11 mouse cellular contexts compared by ENCODE assay signal in genomic region chr11:101894204-101894603, GRCm38 (mm10). TPM values are rescaled to one million over a fixed set of nuclear protein-coding genes. Genes with fewer than 3 reads are reported as not detected.
DNase-seq lines count a peak whose midpoint lies in the region; ATAC-seq and TF ChIP-seq lines count a peak whose summit lies in the region.
"Had no signal": no experiment of that assay in that cellular context is flagged by ENCODE, and none has a peak within 500 bp of the region (broad histone marks: within the 10 kb centered on the region; RNA-seq: fewer than 3 reads in every experiment).

Meox1 (minus strand) TSS chr11:101894374.

- H3K4me2 ChIP-seq in liver, embryonic 11.5 days = peak within 1 kb of the TSS; percentile 34; the same call in 1 of the 2 replicates
- no peak within 1 kb of the TSS for H3K4me2 ChIP-seq in liver, embryonic 12.5 days
- H3K4me2 ChIP-seq in embryonic facial prominence, embryonic 11.5 days (ENCODE audit: low read depth, low read length) = no peak within 1 kb of the TSS
- peak within 1 kb of the TSS; percentile 55 for H3K4me2 ChIP-seq in heart, postnatal 0 days (ENCODE audit: low read depth, low read length)
- peak within 1 kb of the TSS; percentile 25 for H3K4me2 ChIP-seq in neural tube, embryonic 11.5 days (ENCODE audit: low read depth)

- no peak within 1 kb of the TSS for H3K27ac ChIP-seq in liver, embryonic 11.5 days (ENCODE audit: low read depth, low read length)
- H3K27ac ChIP-seq in liver, embryonic 12.5 days = no peak within 1 kb of the TSS
- H3K27ac ChIP-seq in embryonic facial prominence, embryonic 11.5 days (replicated peaks; ENCODE audit: low read depth, low read length) = no peak within 1 kb of the TSS
- H3K27ac ChIP-seq in heart, postnatal 0 days (ENCODE audit: low read depth) = peak within 1 kb of the TSS; percentile 74
- no peak within 1 kb of the TSS for H3K27ac ChIP-seq in neural tube, embryonic 11.5 days (ENCODE audit: low read depth, low read length)

- H3K4me3 ChIP-seq in liver, embryonic 11.5 days (ENCODE audit: low read depth, low read length) = no peak within 1 kb of the TSS
- H3K4me3 ChIP-seq in liver, embryonic 12.5 days = no peak within 1 kb of the TSS
- no peak within 1 kb of the TSS for H3K4me3 ChIP-seq in embryonic facial prominence, embryonic 11.5 days (ENCODE audit: low read depth, low read length)
- peak within 1 kb of the TSS; percentile 38 for H3K4me3 ChIP-seq in heart, postnatal 0 days (ENCODE audit: low read depth, low read length)
- peak within 1 kb of the TSS; percentile 23; the same call in 1 of the 2 replicates for H3K4me3 ChIP-seq in neural tube, embryonic 11.5 days (ENCODE audit: low read depth, low read length)

- no peak for TF ChIP-seq EP300 in heart, postnatal 0 days (IDR thresholded peaks at IDR 0.05; ENCODE audit: low read depth)

- no peak within 1 kb of the TSS for H3K9ac ChIP-seq in liver, embryonic 11.5 days (ENCODE audit: low read depth, low read length)
- no peak within 1 kb of the TSS for H3K9ac ChIP-seq in liver, embryonic 12.5 days
- H3K9ac ChIP-seq in embryonic facial prominence, embryonic 11.5 days (replicated peaks; ENCODE audit: low read length) = 0 out of 2 replicates have a peak within 1 kb of the TSS, but pooled peaks have one; percentile 19
- H3K9ac ChIP-seq in heart, postnatal 0 days (replicated peaks; ENCODE audit: low read depth, low read length) = peak within 1 kb of the TSS; percentile 39
- H3K9ac ChIP-seq in neural tube, embryonic 11.5 days (ENCODE audit: low read length) = peak within 1 kb of the TSS; percentile 14; the same call in 1 of the 2 replicates

- no peaks in the 10 kb centered on the region for H3K36me3 ChIP-seq in liver, embryonic 11.5 days (ENCODE audit: control insufficient read depth, insufficient read depth, low read length)
- no peaks in the 10 kb centered on the region for H3K36me3 ChIP-seq in liver, embryonic 12.5 days
- no peaks in the 10 kb centered on the region for H3K36me3 ChIP-seq in embryonic facial prominence, embryonic 11.5 days (replicated peaks; ENCODE audit: control insufficient read depth, insufficient read depth, low read depth, low read length)
- H3K36me3 ChIP-seq in heart, postnatal 0 days (replicated peaks; ENCODE audit: control insufficient read depth, insufficient read depth, low read length) = no peaks in the 10 kb centered on the region
- H3K36me3 ChIP-seq in neural tube, embryonic 11.5 days (ENCODE audit: control insufficient read depth, insufficient read depth, low read length) = no peaks in the 10 kb centered on the region
- H3K36me3 ChIP-seq: G1E had no signal

- peaks cover 61% of the 10 kb centered on the region for H3K27me3 ChIP-seq in liver, embryonic 11.5 days (replicated peaks; ENCODE audit: control insufficient read depth, insufficient read depth, low read length)
- H3K27me3 ChIP-seq in liver, embryonic 12.5 days (replicated peaks) = peaks cover 80% of the 10 kb centered on the region
- H3K27me3 ChIP-seq in embryonic facial prominence, embryonic 11.5 days (ENCODE audit: control insufficient read depth, insufficient read depth, low read length) = no peaks in the 10 kb centered on the region
- 0 out of 2 replicates have a peak, but pooled peaks cover 13% of the 10 kb centered on the region for H3K27me3 ChIP-seq in heart, postnatal 0 days (ENCODE audit: control insufficient read depth, insufficient read depth, low read length)
- 0 out of 2 replicates have a peak, but pooled peaks cover 2% of the 10 kb centered on the region for H3K27me3 ChIP-seq in neural tube, embryonic 11.5 days (ENCODE audit: control insufficient read depth, insufficient read depth, low read length)

- no peak for TF ChIP-seq CTCF in heart, postnatal 0 days (IDR thresholded peaks at IDR 0.05; ENCODE audit: low read depth)

- H3K4me1 ChIP-seq in liver, embryonic 11.5 days (replicated peaks; ENCODE audit: control insufficient read depth, insufficient read depth, low read length) = peaks cover 8% of the 10 kb centered on the region; the same call in 1 of the 2 replicates
- H3K4me1 ChIP-seq in liver, embryonic 12.5 days = no peaks in the 10 kb centered on the region; the same call in 1 of the 2 replicates
- peaks cover 9% of the 10 kb centered on the region for H3K4me1 ChIP-seq in embryonic facial prominence, embryonic 11.5 days (ENCODE audit: control insufficient read depth, insufficient read depth, low read length)
- H3K4me1 ChIP-seq in heart, postnatal 0 days (ENCODE audit: control insufficient read depth, insufficient read depth) = peaks cover 19% of the 10 kb centered on the region
- peaks cover 27% of the 10 kb centered on the region for H3K4me1 ChIP-seq in neural tube, embryonic 11.5 days (ENCODE audit: control insufficient read depth, insufficient read depth, low read length)

- WGBS in liver, embryonic 11.5 days = 25% methylated on average over 11 of the region's 11 CpGs
- WGBS in liver, embryonic 12.5 days (ENCODE audit: insufficient replicate concordance) = 26% methylated on average over 11 of the region's 11 CpGs
- WGBS in embryonic facial prominence, embryonic 11.5 days = 10% methylated on average over 11 of the region's 11 CpGs
- 17% methylated on average over 11 of the region's 11 CpGs for WGBS in heart, postnatal 0 days
- WGBS in neural tube, embryonic 11.5 days = 21% methylated on average over 11 of the region's 11 CpGs

- no peak for DNase-seq in liver, embryonic 11.5 days (ENCODE audit: low spot score)
- peak; percentile 78 for DNase-seq in embryonic facial prominence, embryonic 11.5 days (ENCODE audit: low spot score)
- no peak for DNase-seq in heart, postnatal 0 days (ENCODE audit: low spot score)
- DNase-seq in neural tube, embryonic 11.5 days (ENCODE audit: low spot score) = no peak
- no peak for DNase-seq in right cerebral cortex, postnatal 14 days
- no peak for DNase-seq in cerebellum, postnatal 4 days (ENCODE audit: low spot score in 2 of 2)
- DNase-seq: kidney, adult 9 months; liver had no signal

- no peaks in the 10 kb centered on the region for H3K9me3 ChIP-seq in liver, embryonic 11.5 days (ENCODE audit: control insufficient read depth, low read length)
- no peaks in the 10 kb centered on the region for H3K9me3 ChIP-seq in liver, embryonic 12.5 days (replicated peaks)
- no peaks in the 10 kb centered on the region for H3K9me3 ChIP-seq in embryonic facial prominence, embryonic 11.5 days (replicated peaks; ENCODE audit: control insufficient read depth, low read length)
- no peaks in the 10 kb centered on the region for H3K9me3 ChIP-seq in heart, postnatal 0 days (replicated peaks; ENCODE audit: control insufficient read depth, low read length)
- H3K9me3 ChIP-seq in neural tube, embryonic 11.5 days (ENCODE audit: control insufficient read depth, low read length) = no peaks in the 10 kb centered on the region
- H3K9me3 ChIP-seq: G1E had no signal

- no peak for ATAC-seq in liver, embryonic 11.5 days (replicated peaks; ENCODE audit: low FRiP score)
- ATAC-seq in liver, embryonic 12.5 days = no peak
- ATAC-seq in embryonic facial prominence, embryonic 11.5 days (replicated peaks; ENCODE audit: insufficient number of reproducible peaks, low FRiP score, low TSS enrichment, low read depth) = no peak
- peak; percentile 45; the same call in 1 of the 2 replicates for ATAC-seq in heart, postnatal 0 days (ENCODE audit: insufficient read depth, low read depth)
- ATAC-seq in neural tube, embryonic 11.5 days (ENCODE audit: insufficient read depth, low FRiP score, low TSS enrichment) = no peak

RNA-seq across cellular contexts. Expression of gene Meox1, which starts in this region (rescaled TPM):
- 2.8 and 3.6 TPM in 2 replicates for polyA plus RNA-seq in liver, embryonic 11.5 days (2014; fragmentation: Nextera tagmentation; extraction: Ambion mirVana)
- polyA plus RNA-seq in liver, embryonic 12.5 days (2016; fragmentation: Nextera tagmentation; extraction: Ambion mirVana) = 0.72 and 1.3 TPM in 2 replicates
- polyA plus RNA-seq in embryonic facial prominence, embryonic 11.5 days (2014; fragmentation: Nextera tagmentation; extraction: Ambion mirVana) = 4.9 and 6.0 TPM in 2 replicates
- total RNA-seq in heart, postnatal 0 days (2014; rRNA removed; ENCODE audit: low replicate concordance) = 12.5 and 15.0 TPM in 2 replicates
- polyA plus RNA-seq in heart, postnatal 0 days (2015; fragmentation: Nextera tagmentation; extraction: Ambion mirVana) = 10.9 and 12.3 TPM in 2 replicates
- polyA plus RNA-seq in neural tube, embryonic 11.5 days (2014; fragmentation: Nextera tagmentation; extraction: Ambion mirVana) = 19.9 and 23.9 TPM in 2 replicates
- total RNA-seq: G1E; monocyte, adult 5-6 weeks had no signal
- polyA plus RNA-seq: G1E had no signal

Comparison
In these comparisons a context has a peak if more than half of its experiments do, and no peak if none do; other contexts are left out.
1. H3K4me2 ChIP-seq: peak in liver, embryonic 11.5 days (single experiment), heart, postnatal 0 days (single experiment) and neural tube, embryonic 11.5 days (single experiment); none in liver, embryonic 12.5 days (single experiment) and embryonic facial prominence, embryonic 11.5 days (single experiment).
2. H3K4me3 ChIP-seq: peak in heart, postnatal 0 days (single experiment) and neural tube, embryonic 11.5 days (single experiment); none in liver, embryonic 11.5 days (single experiment), liver, embryonic 12.5 days (single experiment) and embryonic facial prominence, embryonic 11.5 days (single experiment).
3. H3K9ac ChIP-seq: peak in embryonic facial prominence, embryonic 11.5 days (single experiment), heart, postnatal 0 days (single experiment) and neural tube, embryonic 11.5 days (single experiment); none in liver, embryonic 11.5 days (single experiment) and liver, embryonic 12.5 days (single experiment).